Mouse (Mus musculus): ENCODE data around the gene Rhobtb1. TPM values are rescaled to one million over a fixed set of nuclear protein-coding genes. Genes with fewer than 3 reads are reported as not detected.
A peak's percentile ranks its signal among the peaks of the same experiment; 100 is the strongest.

Gene Rhobtb1
- polyA plus RNA-seq, 1 experiment: 22.4 TPM

- TF ChIP-seq CTCF (IDR thresholded peaks at IDR 0.05; ENCODE audit: control insufficient read depth, insufficient read depth, insufficient replicate concordance, low read depth, low read length) (no peak), POLR2A (IDR thresholded peaks at IDR 0.05; ENCODE audit: control insufficient read depth, low read depth, low read length) (no peak)
- no peaks in the 10 kb centered on the region for H3K36me3 ChIP-seq (ENCODE audit: control insufficient read depth, insufficient read depth, low read length)
- no peak overlapping the region for H3K27ac ChIP-seq (ENCODE audit: control insufficient read depth, insufficient read depth, low read depth, low read length)
- H3K27me3 ChIP-seq (ENCODE audit: control insufficient read depth, insufficient read depth, low read length): no peaks in the 10 kb centered on the region
- H3K4me1 ChIP-seq (ENCODE audit: control insufficient read depth, insufficient read depth, low read length): no peaks in the 10 kb centered on the region; the same call in 1 of the 2 replicates
- H3K4me3 ChIP-seq (ENCODE audit: control insufficient read depth, low read depth, low read length): no peak overlapping the region
Measured at GRCm38 (mm10) chr10:69149252-69149651, 2.0 kb upstream of the Rhobtb1 start.

- peaks cover 2% of the 10 kb centered on the region; the same call in 1 of the 2 replicates for H3K4me1 ChIP-seq (ENCODE audit: control insufficient read depth, insufficient read depth, low read length)
- H3K4me3 ChIP-seq (ENCODE audit: control insufficient read depth, low read depth, low read length): no peak overlapping the region
- no peak overlapping the region for H3K27ac ChIP-seq (ENCODE audit: control insufficient read depth, insufficient read depth, low read depth, low read length)
- TF ChIP-seq POLR2A (IDR thresholded peaks at IDR 0.05; ENCODE audit: control insufficient read depth, low read depth, low read length): no peak
- no peak for TF ChIP-seq CTCF (IDR thresholded peaks at IDR 0.05; ENCODE audit: control insufficient read depth, insufficient read depth, insufficient replicate concordance, low read depth, low read length)
- H3K36me3 ChIP-seq (ENCODE audit: control insufficient read depth, insufficient read depth, low read length): no peaks in the 10 kb centered on the region
- H3K27me3 ChIP-seq (ENCODE audit: control insufficient read depth, insufficient read depth, low read length): no peaks in the 10 kb centered on the region
Measured at GRCm38 (mm10) chr10:69152971-69153370, 1.7 kb downstream of the Rhobtb1 start.

- Histone ChIP-seq H3K4me3 (ENCODE audit: control insufficient read depth, low read depth, low read length) (no peak overlapping the region), H3K27ac (ENCODE audit: control insufficient read depth, insufficient read depth, low read depth, low read length) (no peak overlapping the region), H3K36me3 (ENCODE audit: control insufficient read depth, insufficient read depth, low read length) (no peaks in the 10 kb centered on the region), H3K4me1 (ENCODE audit: control insufficient read depth, insufficient read depth, low read length) (peaks cover 2% of the 10 kb centered on the region; the same call in 1 of the 2 replicates), H3K27me3 (ENCODE audit: control insufficient read depth, insufficient read depth, low read length) (no peaks in the 10 kb centered on the region)
- TF ChIP-seq POLR2A (IDR thresholded peaks at IDR 0.05; ENCODE audit: control insufficient read depth, low read depth, low read length) (no peak), CTCF (IDR thresholded peaks at IDR 0.05; ENCODE audit: control insufficient read depth, insufficient read depth, insufficient replicate concordance, low read depth, low read length) (no peak)
Measured at GRCm38 (mm10) chr10:69155428-69156175, 4.4 kb downstream of the Rhobtb1 start.

- TF ChIP-seq CTCF (IDR thresholded peaks at IDR 0.05; ENCODE audit: control insufficient read depth, insufficient read depth, insufficient replicate concordance, low read depth, low read length): no peak
- TF ChIP-seq POLR2A (IDR thresholded peaks at IDR 0.05; ENCODE audit: control insufficient read depth, low read depth, low read length): no peak
- Histone ChIP-seq H3K4me1 (ENCODE audit: control insufficient read depth, insufficient read depth, low read length) (peaks cover 2% of the 10 kb centered on the region; the same call in 1 of the 2 replicates), H3K36me3 (ENCODE audit: control insufficient read depth, insufficient read depth, low read length) (no peaks in the 10 kb centered on the region), H3K27ac (ENCODE audit: control insufficient read depth, insufficient read depth, low read depth, low read length) (no peak overlapping the region), H3K4me3 (ENCODE audit: control insufficient read depth, low read depth, low read length) (no peak overlapping the region), H3K27me3 (ENCODE audit: control insufficient read depth, insufficient read depth, low read length) (no peaks in the 10 kb centered on the region)
Measured at GRCm38 (mm10) chr10:69156462-69156861, 5.2 kb downstream of the Rhobtb1 start.

GRCm38 (mm10) chr10:69157471-69157870, 6.2 kb downstream of the Rhobtb1 start:
- TF ChIP-seq POLR2A (IDR thresholded peaks at IDR 0.05; ENCODE audit: control insufficient read depth, low read depth, low read length): no peak
- no peak for TF ChIP-seq CTCF (IDR thresholded peaks at IDR 0.05; ENCODE audit: control insufficient read depth, insufficient read depth, insufficient replicate concordance, low read depth, low read length)
- no peaks in the 10 kb centered on the region for H3K36me3 ChIP-seq (ENCODE audit: control insufficient read depth, insufficient read depth, low read length)
- no peaks in the 10 kb centered on the region for H3K27me3 ChIP-seq (ENCODE audit: control insufficient read depth, insufficient read depth, low read length)
- H3K4me1 ChIP-seq (ENCODE audit: control insufficient read depth, insufficient read depth, low read length): peaks cover 2% of the 10 kb centered on the region; the same call in 1 of the 2 replicates
- peak overlapping the region; percentile 35 for H3K4me3 ChIP-seq (ENCODE audit: control insufficient read depth, low read depth, low read length)
- H3K27ac ChIP-seq (ENCODE audit: control insufficient read depth, insufficient read depth, low read depth, low read length): no peak overlapping the region

- Histone ChIP-seq H3K27me3 (ENCODE audit: control insufficient read depth, insufficient read depth, low read length) (no peaks in the 10 kb centered on the region), H3K36me3 (ENCODE audit: control insufficient read depth, insufficient read depth, low read length) (no peaks in the 10 kb centered on the region), H3K4me3 (ENCODE audit: control insufficient read depth, low read depth, low read length) (no peak overlapping the region), H3K4me1 (ENCODE audit: control insufficient read depth, insufficient read depth, low read length) (peaks cover 2% of the 10 kb centered on the region; the same call in 1 of the 2 replicates), H3K27ac (ENCODE audit: control insufficient read depth, insufficient read depth, low read depth, low read length) (no peak overlapping the region)
- TF ChIP-seq POLR2A (IDR thresholded peaks at IDR 0.05; ENCODE audit: control insufficient read depth, low read depth, low read length): no peak
- no peak for TF ChIP-seq CTCF (IDR thresholded peaks at IDR 0.05; ENCODE audit: control insufficient read depth, insufficient read depth, insufficient replicate concordance, low read depth, low read length)
Measured at GRCm38 (mm10) chr10:69160877-69161276, 9.6 kb downstream of the Rhobtb1 start.

GRCm38 (mm10) chr10:69161503-69161902, 10.3 kb downstream of the Rhobtb1 start:
- no peaks in the 10 kb centered on the region for H3K27me3 ChIP-seq (ENCODE audit: control insufficient read depth, insufficient read depth, low read length)
- no peak overlapping the region for H3K4me3 ChIP-seq (ENCODE audit: control insufficient read depth, low read depth, low read length)
- TF ChIP-seq CTCF (IDR thresholded peaks at IDR 0.05; ENCODE audit: control insufficient read depth, insufficient read depth, insufficient replicate concordance, low read depth, low read length) (no peak), POLR2A (IDR thresholded peaks at IDR 0.05; ENCODE audit: control insufficient read depth, low read depth, low read length) (no peak)
- H3K4me1 ChIP-seq (ENCODE audit: control insufficient read depth, insufficient read depth, low read length): peaks cover 3% of the 10 kb centered on the region
- H3K27ac ChIP-seq (ENCODE audit: control insufficient read depth, insufficient read depth, low read depth, low read length): no peak overlapping the region
- no peaks in the 10 kb centered on the region for H3K36me3 ChIP-seq (ENCODE audit: control insufficient read depth, insufficient read depth, low read length)

All from testis, adult 2 months (tissue).